Mouse (Mus musculus) lung, embryonic 16.5 days (tissue): ENCODE data around the gene Klhl22. TPM values are rescaled to one million over a fixed set of nuclear protein-coding genes. Genes with fewer than 3 reads are reported as not detected.

Experiments
- ATAC-seq: fragments of 200-750 bp; cut with Nextera tagmentation; 2 replicates; pipeline ENCODE4 v1.8.0; 2017; ENCODE audit warnings: low read depth, mild to moderate bottlenecking, moderate library complexity
- H3K27ac ChIP-seq: fragments of 300-500 bp; sonication (generic); 2 replicates; pipeline ENCODE4 v1.5.1; 2014; ENCODE audit warnings: mild to moderate bottlenecking, control low read depth, low read length
- H3K27me3 ChIP-seq: fragments of 300-500 bp; sonication (generic); 2 replicates; pipeline ENCODE4 v1.6.1; 2014; ENCODE audit warnings: low read depth, low read length, mixed read lengths; ENCODE audit not compliant: control insufficient read depth, insufficient read depth
- H3K36me3 ChIP-seq: fragments of 300-500 bp; sonication (generic); 2 replicates; pipeline ENCODE4 v1.6.1; 2014; ENCODE audit warnings: low read length; ENCODE audit not compliant: control insufficient read depth, insufficient read depth
- H3K4me1 ChIP-seq: fragments of 300-500 bp; sonication (generic); replicated peaks from 2 replicates; pipeline ENCODE4 v1.6.1; 2014; ENCODE audit warnings: low read length, mixed read lengths; ENCODE audit not compliant: control insufficient read depth, insufficient read depth
- H3K4me2 ChIP-seq: fragments of 300-500 bp; sonication (generic); 2 replicates; pipeline ENCODE4 v1.6.1; 2014; ENCODE audit warnings: low read depth, low read length, control low read depth
- H3K4me3 ChIP-seq: fragments of 300-500 bp; sonication (generic); 2 replicates; pipeline ENCODE4 v1.5.1; 2014; ENCODE audit warnings: mild to moderate bottlenecking, low read length, control low read depth
- H3K9ac ChIP-seq: fragments of 300-500 bp; sonication (generic); 2 replicates; pipeline ENCODE4 v1.6.1; 2014; ENCODE audit warnings: low read length, control low read depth
- H3K9me3 ChIP-seq: fragments of 300-500 bp; sonication (generic); 2 replicates; pipeline ENCODE4 v1.6.1; 2016; ENCODE audit warnings: low read length; ENCODE audit not compliant: control insufficient read depth
- WGBS: fragments of 180-500 bp; shearing (Covaris S2); extraction: QIAGEN DNeasy Blood & Tissue Kit; methylation state at CpG from one replicate; pipeline ENCODE4 v1.1.7; 2014; 5-methylcytosine and 5-hydroxymethylcytosine counted together
- polyA plus RNA-seq: library from polyadenylated mRNA; unstranded; fragments of >200 nt; fragmentation: Nextera tagmentation; extraction: Ambion mirVana; gene quantifications from 2 replicates; pipeline ENCODE4 v1.2.1, GENCODE M21; 2015

The Klhl22 gene
- polyA plus RNA-seq, 1 experiment from 2014 or later = 59.0 TPM

DNA sequence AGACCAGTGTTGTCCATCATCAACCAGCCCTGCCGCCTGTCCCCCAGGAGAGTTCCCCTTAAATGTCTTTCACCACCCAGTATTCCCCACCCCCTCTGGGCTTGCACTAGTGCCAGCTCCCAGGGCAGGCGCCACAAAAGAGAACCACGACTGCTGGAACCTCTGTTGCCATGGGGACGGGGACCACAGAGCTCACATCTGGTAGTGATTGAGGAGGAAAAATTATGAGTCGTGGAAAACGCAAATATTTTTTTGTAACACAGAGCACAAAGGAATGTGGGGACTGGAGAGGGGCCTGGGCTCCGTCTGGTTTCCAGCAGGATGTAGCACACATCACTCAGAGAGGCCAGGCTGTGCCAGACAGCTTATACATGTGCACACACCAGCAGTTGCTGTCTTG lies 50.3 kb downstream of the Klhl22 start:
- Histone ChIP-seq H3K9ac (no peak overlapping the region), H3K9me3 (no peaks in the 10 kb centered on the region), H3K4me1 (peaks cover 53% of the 10 kb centered on the region), H3K27me3 (peaks cover 19% of the 10 kb centered on the region), H3K36me3 (peaks cover 2% of the 10 kb centered on the region; the same call in 1 of the 2 replicates), H3K4me2 (no peak overlapping the region), H3K4me3 (no peak overlapping the region), H3K27ac (peak overlapping the region; percentile 80)
- peak; percentile 74 for ATAC-seq
- WGBS = 11% methylated on average over 7 of the region's 7 CpGs

DNA sequence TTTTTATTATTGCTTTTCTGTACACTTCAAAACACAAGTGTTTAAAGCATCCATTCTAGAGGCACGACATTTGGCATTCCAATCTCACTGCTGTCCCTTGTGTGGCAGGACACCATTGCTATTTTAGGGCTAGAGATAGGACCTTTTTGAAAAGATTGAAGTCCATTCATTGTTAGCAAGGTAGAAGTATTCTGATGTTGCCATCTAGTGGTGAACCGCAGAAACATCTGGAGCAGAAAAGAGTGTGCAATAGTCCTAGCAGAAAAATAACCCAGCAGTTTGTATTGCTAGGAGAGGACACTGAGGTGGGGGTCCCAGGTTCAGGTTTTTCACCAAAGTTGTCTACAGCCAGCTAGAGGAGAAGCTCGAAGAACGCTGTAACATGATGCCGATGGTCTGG lies 52.7 kb downstream of the Klhl22 start:
- Histone ChIP-seq H3K9me3 (no peaks in the 10 kb centered on the region), H3K27ac (no peak overlapping the region), H3K27me3 (no peaks in the 10 kb centered on the region), H3K4me2 (no peak overlapping the region), H3K9ac (no peak overlapping the region), H3K4me3 (no peak overlapping the region), H3K36me3 (peaks cover 2% of the 10 kb centered on the region; the same call in 1 of the 2 replicates), H3K4me1 (peaks cover 34% of the 10 kb centered on the region)
- no peak for ATAC-seq
- WGBS = 2% methylated on average over 5 of the region's 5 CpGs

DNA sequence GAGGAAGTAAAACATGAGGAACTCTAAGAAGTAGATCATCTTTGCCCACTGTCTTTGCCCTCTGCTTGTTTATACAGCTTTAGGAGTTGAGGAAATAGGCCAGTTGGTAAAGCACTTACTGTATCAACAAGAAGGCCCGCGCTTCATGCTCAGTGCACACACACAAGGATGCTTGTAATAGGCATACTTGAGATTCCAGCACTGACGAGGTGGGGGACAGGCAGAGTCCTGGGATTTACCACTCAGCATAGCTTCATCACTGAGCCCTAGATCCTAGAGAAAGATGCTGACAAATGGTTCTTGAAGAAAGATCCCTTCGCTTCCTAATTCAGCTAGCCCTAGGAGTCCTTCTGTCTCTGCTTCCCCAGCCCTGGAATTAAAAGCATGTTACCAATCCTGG lies 53.8 kb downstream of the Klhl22 start:
- Histone ChIP-seq H3K36me3 (no peaks in the 10 kb centered on the region), H3K4me1 (peaks cover 24% of the 10 kb centered on the region), H3K9ac (no peak overlapping the region), H3K4me3 (no peak overlapping the region), H3K27ac (no peak overlapping the region), H3K9me3 (no peaks in the 10 kb centered on the region), H3K27me3 (no peaks in the 10 kb centered on the region), H3K4me2 (no peak overlapping the region)
- no peak for ATAC-seq
- 33% methylated on average over 4 of the region's 4 CpGs for WGBS

DNA sequence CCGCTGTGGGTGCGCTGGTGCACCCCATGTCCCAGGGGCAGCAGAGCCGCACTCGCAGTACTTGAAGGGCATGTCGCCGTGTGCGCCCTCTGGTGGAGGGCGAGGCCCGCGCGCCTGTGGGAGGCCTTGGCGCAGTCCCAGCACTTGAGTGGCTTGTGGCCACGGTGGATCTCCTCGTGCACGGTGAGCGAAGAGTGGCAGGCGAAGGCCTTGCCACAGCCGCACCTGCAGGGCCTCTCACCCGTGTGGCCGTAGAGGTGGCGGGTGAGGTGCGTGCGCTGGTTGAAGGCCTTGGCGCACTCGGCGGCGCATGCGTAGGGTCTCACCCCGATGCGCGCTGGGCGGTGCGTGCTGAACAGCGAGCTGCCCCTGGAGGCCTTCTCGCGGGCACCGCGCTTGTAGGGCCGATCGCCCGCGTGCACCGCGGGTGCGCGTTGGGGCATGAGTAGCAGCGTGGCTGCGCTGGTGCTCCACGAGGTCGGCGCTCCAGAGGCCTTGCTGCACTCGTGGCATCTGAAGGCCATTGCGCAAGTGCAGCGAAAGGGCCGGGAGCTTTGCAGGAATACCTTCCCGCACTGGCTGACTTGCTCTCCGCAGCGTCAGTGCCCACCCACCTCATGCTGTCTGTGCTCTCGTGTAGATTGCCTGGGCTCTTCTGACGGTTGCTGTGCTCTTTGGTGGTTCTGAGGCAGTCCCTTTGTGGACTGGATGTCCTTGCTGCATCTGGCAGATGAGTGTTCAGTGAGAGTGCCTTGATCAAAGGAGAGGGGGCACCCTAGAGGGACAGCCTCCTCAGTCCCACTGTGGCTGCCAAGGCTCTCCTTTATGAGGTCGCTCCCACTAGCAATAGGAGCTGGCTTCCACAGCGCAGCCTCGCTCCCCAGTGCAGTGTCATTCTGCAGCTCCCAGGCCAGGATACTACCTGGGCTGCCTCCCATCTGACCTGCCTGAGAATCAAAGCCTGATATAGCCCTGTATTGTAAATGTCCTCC lies 56.3 kb downstream of the Klhl22 start:
- H3K9ac ChIP-seq = peak overlapping the region; percentile 66
- ATAC-seq = peak; percentile 83
- peaks cover under 1% of the 10 kb centered on the region; the same call in 1 of the 2 replicates for H3K4me1 ChIP-seq
- 3% methylated on average over 63 of the region's 63 CpGs for WGBS
- no peak overlapping the region for H3K27ac ChIP-seq
- H3K27me3 ChIP-seq = no peaks in the 10 kb centered on the region
- H3K4me3 ChIP-seq = peak overlapping the region; percentile 54
- peak overlapping the region; percentile 94 for H3K4me2 ChIP-seq
- no peaks in the 10 kb centered on the region for H3K36me3 ChIP-seq
- no peaks in the 10 kb centered on the region for H3K9me3 ChIP-seq

DNA sequence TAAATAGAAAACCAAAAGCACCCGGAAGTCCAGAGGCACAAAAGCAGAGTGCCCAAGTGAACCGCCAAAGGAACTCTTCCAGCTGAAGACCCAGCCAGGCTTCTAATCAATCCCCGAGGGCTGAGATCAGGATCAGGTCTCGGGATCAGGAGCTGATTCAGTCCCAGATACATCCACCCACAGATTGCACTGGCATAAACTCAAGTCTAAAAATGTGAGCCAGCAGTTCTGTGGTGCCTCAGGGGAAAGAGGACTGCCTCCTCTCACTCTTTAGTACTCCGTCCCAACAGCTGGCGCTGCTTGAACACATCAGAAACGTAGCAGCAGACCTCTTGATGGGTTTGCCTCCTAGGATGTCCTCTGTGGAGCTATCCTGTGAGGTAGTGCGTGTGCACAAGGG lies 57.1 kb downstream of the Klhl22 start:
- H3K4me1 ChIP-seq = no peaks in the 10 kb centered on the region; the same call in 1 of the 2 replicates
- H3K9me3 ChIP-seq = no peaks in the 10 kb centered on the region
- H3K36me3 ChIP-seq = no peaks in the 10 kb centered on the region
- no peaks in the 10 kb centered on the region for H3K27me3 ChIP-seq
- no peak overlapping the region for H3K27ac ChIP-seq
- no peak overlapping the region for H3K9ac ChIP-seq
- H3K4me2 ChIP-seq = no peak overlapping the region
- 86% methylated on average over 8 of the region's 8 CpGs for WGBS
- no peak for ATAC-seq
- no peak overlapping the region for H3K4me3 ChIP-seq

DNA sequence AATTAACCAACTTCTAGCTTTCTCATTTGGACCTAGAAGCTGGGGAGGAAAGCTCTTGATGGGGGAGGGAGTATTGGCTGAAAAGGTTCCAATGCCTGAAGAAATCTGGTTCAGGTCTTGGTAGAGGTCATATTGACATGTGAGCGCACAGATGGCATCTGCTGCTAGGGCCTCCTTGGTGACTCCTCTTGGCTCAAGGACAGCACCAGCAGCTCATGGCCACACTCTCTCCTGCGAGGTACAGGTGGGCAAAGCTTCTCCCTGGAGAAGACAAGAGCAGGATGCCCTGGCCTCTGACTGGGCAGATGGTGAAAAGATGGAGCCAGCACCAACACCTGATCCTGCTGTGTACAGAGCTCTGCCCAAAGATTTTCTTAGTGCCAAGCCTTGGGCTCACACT lies 67.1 kb downstream of the Klhl22 start:
- WGBS = 92% methylated on average over 2 of the region's 2 CpGs
- Histone ChIP-seq H3K9ac (no peak overlapping the region), H3K4me2 (no peak overlapping the region), H3K27ac (no peak overlapping the region), H3K9me3 (no peaks in the 10 kb centered on the region), H3K4me3 (no peak overlapping the region), H3K36me3 (no peaks in the 10 kb centered on the region), H3K4me1 (no peaks in the 10 kb centered on the region), H3K27me3 (peaks cover 12% of the 10 kb centered on the region)
- no peak for ATAC-seq

DNA sequence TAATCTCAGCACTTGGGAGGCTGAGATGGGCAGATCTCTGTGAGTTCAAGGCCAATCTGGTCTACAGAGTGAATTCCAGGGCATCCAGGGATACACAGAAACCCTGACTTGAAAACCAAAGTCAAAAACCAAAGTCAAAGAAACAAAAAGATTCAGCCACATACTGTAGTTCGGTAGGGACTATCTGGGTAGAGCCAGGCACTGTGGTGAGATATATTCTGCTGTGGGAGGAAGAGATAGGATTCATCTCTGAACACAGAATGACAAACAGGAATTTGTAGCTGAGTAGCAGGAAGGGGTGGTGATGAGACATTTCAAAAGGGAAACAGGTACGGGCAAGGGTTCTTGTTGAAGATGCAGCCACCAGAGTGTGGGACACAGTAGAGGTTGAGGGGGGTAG lies 68.8 kb downstream of the Klhl22 start:
- H3K4me3 ChIP-seq = no peak overlapping the region
- no peaks in the 10 kb centered on the region for H3K9me3 ChIP-seq
- 89% methylated on average over 2 of the region's 2 CpGs for WGBS
- H3K4me2 ChIP-seq = no peak overlapping the region
- H3K9ac ChIP-seq = no peak overlapping the region
- peaks cover 29% of the 10 kb centered on the region for H3K27me3 ChIP-seq
- no peaks in the 10 kb centered on the region; the same call in 1 of the 2 replicates for H3K4me1 ChIP-seq
- ATAC-seq = no peak
- H3K27ac ChIP-seq = no peak overlapping the region
- no peaks in the 10 kb centered on the region for H3K36me3 ChIP-seq

DNA sequence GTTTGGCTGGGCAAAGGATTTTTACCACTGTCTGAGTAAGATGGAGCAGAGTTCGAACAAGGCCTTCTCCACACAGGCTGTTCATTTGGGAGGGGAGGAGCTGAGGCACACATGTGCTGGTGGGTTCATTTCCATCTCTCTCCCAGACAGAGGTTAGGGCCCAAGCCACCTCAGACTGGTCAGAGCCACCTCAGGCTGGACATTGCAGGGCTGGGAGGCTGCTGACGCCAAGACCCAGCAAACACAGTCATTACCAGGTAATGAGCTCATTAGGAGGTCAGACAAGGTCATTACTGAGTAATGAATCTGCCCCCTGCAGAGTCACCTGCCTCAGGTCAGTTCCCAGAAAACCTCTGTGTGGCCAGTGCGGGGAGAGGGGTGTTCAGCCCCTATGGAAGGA lies 69.4 kb downstream of the Klhl22 start:
- Histone ChIP-seq H3K27ac (no peak overlapping the region), H3K4me3 (no peak overlapping the region), H3K9me3 (no peaks in the 10 kb centered on the region), H3K4me1 (peaks cover under 1% of the 10 kb centered on the region; the same call in 1 of the 2 replicates), H3K4me2 (no peak overlapping the region), H3K36me3 (no peaks in the 10 kb centered on the region), H3K27me3 (peaks cover 36% of the 10 kb centered on the region), H3K9ac (no peak overlapping the region)
- 70% methylated on average over 3 of the region's 3 CpGs for WGBS
- ATAC-seq = no peak

DNA sequence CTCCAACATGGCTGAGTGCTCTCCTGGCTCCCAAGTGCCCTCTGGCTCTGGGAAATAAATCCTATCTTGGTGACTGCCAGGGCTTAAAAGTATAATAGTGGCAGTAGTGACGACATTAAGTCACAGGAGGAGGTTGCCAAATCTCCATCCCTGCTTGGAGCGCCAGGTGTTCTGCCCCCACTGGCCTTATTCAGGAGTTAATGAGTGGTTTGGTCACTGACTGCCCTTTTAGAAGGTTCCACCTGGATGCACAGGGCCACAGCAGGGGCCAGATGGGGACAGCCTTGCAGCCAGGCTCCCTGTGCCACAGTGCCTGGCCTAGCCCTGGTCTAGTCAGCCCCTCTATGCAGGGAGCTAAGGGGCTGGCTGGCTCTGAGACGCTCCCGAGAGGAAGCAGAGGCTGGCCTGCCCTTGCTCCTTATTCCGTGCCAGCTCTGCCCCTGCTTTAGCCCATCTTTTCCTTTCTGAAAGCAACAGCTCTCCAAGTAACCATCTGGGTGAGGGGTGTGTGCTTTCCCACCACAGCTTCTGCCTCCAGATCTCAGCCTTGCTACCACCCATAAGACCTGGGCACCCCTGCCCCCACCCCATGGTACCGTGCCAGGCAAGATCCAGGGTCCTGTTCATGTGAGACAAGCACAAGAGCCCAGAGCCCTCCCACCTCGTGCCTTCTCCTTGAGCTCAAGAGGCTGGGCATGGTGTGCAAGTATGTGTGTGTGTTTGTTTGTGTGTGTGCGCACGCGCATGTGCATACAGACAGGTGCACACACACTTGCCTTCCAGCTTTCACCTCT lies 71.2 kb downstream of the Klhl22 start:
- no peak overlapping the region for H3K27ac ChIP-seq
- H3K4me2 ChIP-seq = no peak overlapping the region
- no peak overlapping the region for H3K4me3 ChIP-seq
- no peak for ATAC-seq
- no peaks in the 10 kb centered on the region for H3K36me3 ChIP-seq
- no peak overlapping the region for H3K9ac ChIP-seq
- no peaks in the 10 kb centered on the region for H3K9me3 ChIP-seq
- WGBS = 63% methylated on average over 10 of the region's 10 CpGs
- peaks cover 53% of the 10 kb centered on the region for H3K27me3 ChIP-seq
- H3K4me1 ChIP-seq = peaks cover 5% of the 10 kb centered on the region
